In genomic region chr14:49723361-49724054, GRCm38 (mm10) we compare ENCODE assay signal across 9 mouse cellular contexts. TPM values are rescaled to one million over a fixed set of nuclear protein-coding genes. Genes with fewer than 3 reads are reported as not detected.
DNase-seq lines count a peak whose midpoint lies in the region; ATAC-seq and TF ChIP-seq lines count a peak whose summit lies in the region.
"Had no signal": no experiment of that assay in that cellular context is flagged by ENCODE, and none has a peak within 500 bp of the region (broad histone marks: within the 10 kb centered on the region; RNA-seq: fewer than 3 reads in every experiment).

No protein-coding gene starts in this region.

- no peak overlapping the region for H3K27ac ChIP-seq in cerebellum, adult 2 months (ENCODE audit: insufficient read depth, low read length)

- intact Hi-C loops in heart, postnatal 25 days (cut with DNase I): loop anchor here (5.0 to 10.0 kb wide), 2 partner anchors 59 to 181 kb away; no protein-coding TSS in a partner anchor
- intact Hi-C loops in gastrocnemius, postnatal 14 days (cut with DNase I; ENCODE audit: low total_unique reads): loop anchor here (10.0 kb wide), 1 partner anchor 549 kb away; the partner anchor contains the start of gene Naa30

- no peak for TF ChIP-seq POLR2A in cerebellum, adult 2 months (IDR thresholded peaks at IDR 0.05; ENCODE audit: borderline replicate concordance, insufficient read depth, low read length)

- peaks cover 4% of the 10 kb centered on the region; the same call in 1 of the 2 replicates for H3K4me1 ChIP-seq in cerebellum, adult 2 months (ENCODE audit: control insufficient read depth, insufficient read depth, low read length)

- 47% methylated on average over 4 of the region's 4 CpGs for WGBS in cerebellum, adult 2 months

- DNase-seq in cerebellum, adult 2 months: no peak
- DNase-seq in cerebellum, adult 9-11 months: no peak
- peak; percentile 21 for DNase-seq in layer of hippocampus, adult 11-12 months (ENCODE audit: low spot score)
- DNase-seq in layer of hippocampus, adult 9-10 months (ENCODE audit: low spot score): no peak
- peak; percentile 31 for DNase-seq in MN1 (ENCODE audit: low spot score)
- DNase-seq in heart, postnatal 25 days (ENCODE audit: low spot score): peak; percentile 20
- no peak for DNase-seq in gastrocnemius, postnatal 14 days

- TF ChIP-seq CTCF in cerebellum, adult 2 months (IDR thresholded peaks at IDR 0.05; ENCODE audit: borderline replicate concordance, insufficient read depth, low read depth, low read length): peak; percentile 54

- no peaks in the 10 kb centered on the region for H3K27me3 ChIP-seq in cerebellum, adult 2 months (ENCODE audit: control insufficient read depth, insufficient read depth, low read length)

- no peak for ATAC-seq in megakaryocyte-erythroid progenitor cell, adult 5-6 weeks (replicated peaks; ENCODE audit: low FRiP score, low TSS enrichment, poor library complexity, severe bottlenecking)
- ATAC-seq: intestine, embryonic 16.5 days had no signal

- H3K4me3 ChIP-seq in cerebellum, adult 2 months (replicated peaks; ENCODE audit: insufficient read depth, low read depth, low read length): no peak overlapping the region

RNA-seq across cellular contexts. Expression of gene Armh4, which starts 59.7 kb away (rescaled TPM):
- polyA plus RNA-seq in cerebellum, adult 2 months (2012; rRNA removed): 55.0 and 56.9 TPM in 2 replicates
- 1 to 10 TPM; 5.7 to 7.7 TPM for total RNA-seq in heart, postnatal 25 days (2021)
- not detected in 2 replicates for total RNA-seq in megakaryocyte-erythroid progenitor cell, adult 5-6 weeks (2014; fragmentation: Nextera tagmentation)
- total RNA-seq in megakaryocyte-erythroid progenitor cell, adult 5-6 weeks (2017): not detected in 2 replicates
- total RNA-seq in gastrocnemius, postnatal 14 days (2021): 1 to 10 TPM; 4.3 to 4.4 TPM

Comparison
In these comparisons a context has a peak if more than half of its experiments do, and no peak if none do; other contexts are left out.
1. DNase-seq: peak in layer of hippocampus, adult 11-12 months (single experiment), MN1 (single experiment) and heart, postnatal 25 days (single experiment); none in cerebellum, adult 2 months (0 of 2), cerebellum, adult 9-11 months (single experiment), layer of hippocampus, adult 9-10 months (single experiment) and gastrocnemius, postnatal 14 days (single experiment).
2. RNA of gene Armh4, which starts 59.7 kb away (total RNA-seq): 5.7 to 7.7 TPM in heart, postnatal 25 days and 4.3 to 4.4 TPM in gastrocnemius, postnatal 14 days; not detected in megakaryocyte-erythroid progenitor cell, adult 5-6 weeks; every median in the first group is over 4 times any median in the second.